Mouse (Mus musculus) ES-E14 (cell line): Measurements from ENCODE around the gene Gm49322.

Experiments
- CHD2 ChIP-seq: IDR thresholded peaks from 2 replicates; pipeline ENCODE4 v1.6.1; 2014; ENCODE audit warnings: mild to moderate bottlenecking, low read depth, low read length, inconsistent platforms
- HCFC1 ChIP-seq: IDR thresholded peaks from 2 replicates; pipeline ENCODE4 v1.6.1; 2012; ENCODE audit warnings: low read length, inconsistent platforms, borderline replicate concordance; ENCODE audit not compliant: insufficient read depth
- MAFK ChIP-seq: IDR thresholded peaks from 2 replicates; pipeline ENCODE4 v1.6.1; 2014; ENCODE audit warnings: mild to moderate bottlenecking, low read depth, low read length, inconsistent platforms; ENCODE audit not compliant: insufficient read depth
- ZC3H11A ChIP-seq: IDR thresholded peaks from 2 replicates; pipeline ENCODE4 v1.6.1; 2012; ENCODE audit warnings: low read depth, mild to moderate bottlenecking, inconsistent platforms, low read length, borderline replicate concordance
- ZNF384 ChIP-seq: IDR thresholded peaks from 2 replicates; pipeline ENCODE4 v1.6.1; 2012; ENCODE audit warnings: low read depth, low read length, inconsistent platforms

GRCm38 (mm10) chr10:80628925-80629324 is 23.1 kb downstream of the Gm49322 start:
- TF ChIP-seq MAFK = no peak
- TF ChIP-seq ZNF384 = no peak
- no peak for TF ChIP-seq CHD2
- no peak for TF ChIP-seq HCFC1
- no peak for TF ChIP-seq ZC3H11A
